Mouse (Mus musculus): ENCODE measurements around the gene Cnn3.

- TF ChIP-seq POLR2AphosphoS2 (IDR thresholded peaks at IDR 0.05; ENCODE audit: insufficient read length, low read depth) (no peak), POLR2A (IDR thresholded peaks at IDR 0.05; ENCODE audit: insufficient read length, low read depth) (no peak), USF1 (IDR thresholded peaks at IDR 0.05; ENCODE audit: low read depth) (no peak), MYOD1 (IDR thresholded peaks at IDR 0.05; ENCODE audit: control insufficient read depth in 1 of 3, insufficient read length in 2 of 3, low read depth in 2 of 3) (no peak), MYOG (IDR thresholded peaks at IDR 0.05; ENCODE audit: control insufficient read depth in 1 of 3, insufficient read depth in 1 of 3, insufficient read length in 2 of 3, low read depth in 2 of 3) (no peak)
Observed at GRCm38 (mm10) chr3:121389366-121389765, 36.9 kb upstream of the Cnn3 start.

All from myocyte (in vitro differentiated cells).